Mouse (Mus musculus): ENCODE results near the gene Sec61g. TPM values are rescaled to one million over a fixed set of nuclear protein-coding genes. Genes with fewer than 3 reads are reported as not detected.
"Not testable (repeated sequence)": the region's sequence is repeated elsewhere in the genome, so short reads cannot be mapped to it uniquely, and the experiment has no call there.

Sec61g gene
- polyA plus RNA-seq, 1 experiment from 2014 or later = 34.4 TPM

DNA sequence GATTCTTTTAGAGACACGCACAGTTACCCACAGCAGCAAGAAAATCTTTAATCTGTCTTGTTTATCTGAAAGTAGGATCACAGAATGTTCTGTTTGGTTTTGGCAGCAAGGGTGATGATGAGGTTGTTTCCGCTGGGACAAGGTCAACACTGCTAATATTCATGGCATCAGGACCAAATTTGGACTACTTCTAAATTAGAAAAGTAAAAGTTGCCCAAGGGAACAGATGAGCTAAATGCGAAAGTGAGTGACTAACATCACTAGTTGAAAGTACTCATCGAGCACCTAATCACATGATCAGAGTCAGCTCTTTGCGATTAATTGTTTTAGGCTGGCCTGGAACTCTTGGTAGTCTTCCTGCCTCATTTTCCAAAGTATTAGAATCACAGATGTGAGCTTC, 20.1 kb upstream of the Sec61g start:
- H3K9me3 ChIP-seq (ENCODE audit: low read depth, low read length) = no peaks in the 10 kb centered on the region
- ATAC-seq (ENCODE audit: insufficient read depth) (no peak), DNase-seq (no peak)
- WGBS = 78% methylated on average over 5 of the region's 5 CpGs
- no peak for TF ChIP-seq CTCF (IDR thresholded peaks at IDR 0.05; ENCODE audit: low read depth)
- no peaks in the 10 kb centered on the region for H3K27me3 ChIP-seq (ENCODE audit: insufficient read depth, low read length)
- no peak overlapping the region for H3K4me3 ChIP-seq (ENCODE audit: low read depth, low read length)
- no peak overlapping the region for H3K9ac ChIP-seq
- no peaks in the 10 kb centered on the region; the same call in 1 of the 2 replicates for H3K4me1 ChIP-seq (ENCODE audit: insufficient read depth)
- no peaks in the 10 kb centered on the region for H3K36me3 ChIP-seq (ENCODE audit: insufficient read depth)
- no peak overlapping the region for H3K27ac ChIP-seq (ENCODE audit: low read depth)
- no peak overlapping the region for H3K4me2 ChIP-seq

DNA sequence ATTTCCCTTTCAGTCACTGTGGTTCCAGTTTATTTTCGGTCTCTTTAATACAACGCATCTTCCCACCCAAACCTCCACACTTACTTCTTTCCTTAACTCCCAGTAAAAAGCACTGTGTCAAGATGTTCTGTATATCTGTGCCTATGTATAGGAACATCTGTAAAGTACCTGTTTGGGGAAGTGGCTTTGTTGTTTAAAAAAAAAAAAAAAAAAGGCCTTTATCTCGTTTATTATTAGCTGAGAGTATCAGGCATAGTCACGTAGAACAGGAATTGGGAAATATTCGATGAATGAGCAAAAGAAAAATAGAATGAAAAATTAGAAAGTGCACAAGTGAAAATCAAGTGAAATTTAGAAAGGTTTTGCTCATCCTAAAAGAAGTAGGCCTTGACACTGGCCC, 19.5 kb upstream of the Sec61g start:
- no peak overlapping the region for H3K4me3 ChIP-seq (ENCODE audit: low read depth, low read length)
- H3K9me3 ChIP-seq (ENCODE audit: low read depth, low read length) = no peaks in the 10 kb centered on the region
- WGBS = 82% methylated on average over 5 of the region's 5 CpGs
- no peaks in the 10 kb centered on the region for H3K27me3 ChIP-seq (ENCODE audit: insufficient read depth, low read length)
- no peak for ATAC-seq (ENCODE audit: insufficient read depth)
- no peaks in the 10 kb centered on the region for H3K36me3 ChIP-seq (ENCODE audit: insufficient read depth)
- DNase-seq = no peak
- H3K4me1 ChIP-seq (ENCODE audit: insufficient read depth) = no peaks in the 10 kb centered on the region; the same call in 1 of the 2 replicates
- no peak overlapping the region for H3K9ac ChIP-seq
- no peak overlapping the region for H3K27ac ChIP-seq (ENCODE audit: low read depth)
- no peak overlapping the region for H3K4me2 ChIP-seq
- no peak for TF ChIP-seq CTCF (IDR thresholded peaks at IDR 0.05; ENCODE audit: low read depth)

DNA sequence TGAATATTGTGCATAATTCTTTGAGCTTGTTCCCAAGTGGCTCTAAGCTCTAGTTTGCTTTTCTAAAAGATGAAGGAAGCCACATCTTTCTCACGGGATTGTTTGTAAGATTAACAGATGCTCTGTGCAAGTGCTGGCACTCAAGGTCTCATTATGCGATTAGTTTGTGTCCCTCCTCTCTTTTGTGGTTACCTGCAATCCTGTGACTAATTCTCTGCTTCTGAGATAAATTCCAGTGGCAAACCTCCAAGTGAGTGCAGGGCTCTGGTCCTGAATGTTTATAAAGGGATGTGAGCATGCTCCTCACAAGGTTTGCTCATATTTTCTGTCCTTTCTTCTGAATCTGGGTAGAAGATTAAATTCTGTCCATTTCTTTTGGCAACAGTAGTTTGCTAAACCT, 18.2 kb upstream of the Sec61g start:
- H3K9me3 ChIP-seq (ENCODE audit: low read depth, low read length) = no peaks in the 10 kb centered on the region
- H3K36me3 ChIP-seq (ENCODE audit: insufficient read depth) = no peaks in the 10 kb centered on the region
- no peak overlapping the region for H3K4me2 ChIP-seq
- H3K27me3 ChIP-seq (ENCODE audit: insufficient read depth, low read length) = no peaks in the 10 kb centered on the region
- ATAC-seq (ENCODE audit: insufficient read depth) (no peak), DNase-seq (no peak)
- no peaks in the 10 kb centered on the region; the same call in 1 of the 2 replicates for H3K4me1 ChIP-seq (ENCODE audit: insufficient read depth)
- no peak for TF ChIP-seq CTCF (IDR thresholded peaks at IDR 0.05; ENCODE audit: low read depth)
- 58% methylated on average over 2 of the region's 2 CpGs for WGBS
- H3K9ac ChIP-seq = no peak overlapping the region
- no peak overlapping the region for H3K4me3 ChIP-seq (ENCODE audit: low read depth, low read length)
- no peak overlapping the region for H3K27ac ChIP-seq (ENCODE audit: low read depth)

DNA sequence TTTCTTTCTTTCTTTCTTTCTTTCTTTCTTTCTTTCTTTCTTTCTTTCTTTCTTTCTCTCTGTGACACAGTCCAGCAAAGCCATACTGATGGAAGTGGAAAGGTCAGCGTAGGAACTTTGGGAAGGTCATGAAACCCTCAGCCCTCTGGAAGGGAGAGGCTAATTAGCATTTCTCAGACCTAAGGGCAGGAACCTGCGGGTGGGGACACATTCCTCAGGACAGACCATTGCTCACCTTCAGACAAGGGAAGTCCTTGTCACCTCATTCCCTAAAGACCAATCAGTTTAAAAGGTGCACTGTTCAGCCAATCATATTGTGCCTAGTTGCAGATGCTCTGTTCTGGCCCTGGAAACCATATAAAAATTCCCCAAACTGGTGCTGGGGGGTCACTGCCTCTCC, 17.4 kb upstream of the Sec61g start:
- WGBS = 69% methylated on average over 2 of the region's 2 CpGs
- ATAC-seq (ENCODE audit: insufficient read depth) = no peak

DNA sequence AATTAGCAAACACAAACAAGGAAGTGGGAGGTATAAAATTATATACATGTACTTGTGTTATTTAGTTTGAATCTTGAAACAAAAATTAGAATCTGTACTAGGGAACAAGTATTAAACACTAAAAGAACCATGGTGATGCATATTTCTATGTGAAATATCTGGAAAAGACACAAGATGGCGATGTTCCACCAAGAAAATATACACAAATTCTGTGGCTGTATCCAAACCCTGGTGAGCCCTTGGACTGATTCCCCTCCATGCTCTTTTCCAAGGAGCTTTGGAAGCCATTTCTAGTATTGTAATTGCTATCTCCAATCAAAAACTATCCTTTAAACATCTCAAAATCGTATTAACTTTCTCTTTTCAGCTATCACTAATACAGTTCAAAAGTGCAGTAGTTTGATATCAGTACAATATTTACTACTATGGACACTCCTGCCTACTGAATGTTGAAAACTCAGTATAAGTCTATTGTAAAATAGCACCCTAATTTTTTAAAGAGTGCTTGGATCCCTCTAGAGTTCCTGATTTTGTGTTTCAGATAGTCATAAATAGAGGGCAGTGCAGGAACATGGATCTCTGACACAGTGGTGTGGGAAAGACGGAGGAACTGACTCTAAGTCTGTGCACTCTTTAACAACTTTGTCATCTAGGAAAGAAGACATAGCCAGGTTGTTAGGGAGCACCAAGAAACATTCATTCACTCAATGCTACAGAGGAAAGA, 16.8 kb upstream of the Sec61g start:
- Histone ChIP-seq H3K4me2 (no peak overlapping the region), H3K9ac (no peak overlapping the region), H3K4me1 (ENCODE audit: insufficient read depth) (no peaks in the 10 kb centered on the region; the same call in 1 of the 2 replicates), H3K36me3 (ENCODE audit: insufficient read depth) (no peaks in the 10 kb centered on the region), H3K9me3 (ENCODE audit: low read depth, low read length) (no peaks in the 10 kb centered on the region), H3K4me3 (ENCODE audit: low read depth, low read length) (no peak overlapping the region), H3K27me3 (ENCODE audit: insufficient read depth, low read length) (no peaks in the 10 kb centered on the region), H3K27ac (ENCODE audit: low read depth) (no peak overlapping the region)
- peak; percentile 65 for TF ChIP-seq CTCF (IDR thresholded peaks at IDR 0.05; ENCODE audit: low read depth)
- DNase-seq (peak; percentile 90), ATAC-seq (ENCODE audit: insufficient read depth) (peak; percentile 85)
- 30% methylated on average over 3 of the region's 3 CpGs for WGBS

More for the DNA sequence above, 17.4 kb upstream of the Sec61g start:
- H3K27me3 ChIP-seq (ENCODE audit: insufficient read depth, low read length) = no peaks in the 10 kb centered on the region
- no peak overlapping the region for H3K27ac ChIP-seq (ENCODE audit: low read depth)
- H3K4me1 ChIP-seq (ENCODE audit: insufficient read depth) = no peaks in the 10 kb centered on the region; the same call in 1 of the 2 replicates
- no peak overlapping the region for H3K4me3 ChIP-seq (ENCODE audit: low read depth, low read length)
- no peak for TF ChIP-seq CTCF (IDR thresholded peaks at IDR 0.05; ENCODE audit: low read depth)
- H3K36me3 ChIP-seq (ENCODE audit: insufficient read depth) = no peaks in the 10 kb centered on the region
- H3K9ac ChIP-seq = no peak overlapping the region
- H3K9me3 ChIP-seq (ENCODE audit: low read depth, low read length) = no peaks in the 10 kb centered on the region
- no peak for DNase-seq
- no peak overlapping the region for H3K4me2 ChIP-seq

DNA sequence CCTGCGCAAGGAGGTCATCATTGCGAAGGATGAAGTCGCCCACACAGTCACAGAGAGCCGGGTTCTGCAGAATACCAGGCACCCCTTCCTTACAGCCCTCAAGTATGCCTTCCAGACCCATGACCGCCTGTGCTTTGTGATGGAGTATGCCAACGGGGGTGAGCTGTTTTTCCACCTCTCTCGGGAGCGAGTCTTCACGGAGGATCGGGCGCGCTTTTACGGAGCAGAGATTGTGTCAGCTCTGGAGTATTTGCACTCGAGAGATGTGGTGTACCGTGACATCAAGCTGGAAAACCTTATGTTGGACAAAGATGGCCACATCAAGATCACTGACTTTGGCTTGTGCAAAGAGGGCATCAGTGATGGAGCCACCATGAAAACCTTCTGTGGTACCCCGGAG, 6.8 kb upstream of the Sec61g start:
- H3K36me3 ChIP-seq (ENCODE audit: insufficient read depth); H3K9ac ChIP-seq; DNase-seq; H3K4me3 ChIP-seq (ENCODE audit: low read depth, low read length); H3K4me1 ChIP-seq (ENCODE audit: insufficient read depth); ATAC-seq (ENCODE audit: insufficient read depth); H3K4me2 ChIP-seq; H3K27ac ChIP-seq (ENCODE audit: low read depth); H3K27me3 ChIP-seq (ENCODE audit: insufficient read depth, low read length); H3K9me3 ChIP-seq (ENCODE audit: low read depth, low read length): not testable (repeated sequence)
- WGBS = 91% methylated on average over 16 of the region's 16 CpGs

DNA sequence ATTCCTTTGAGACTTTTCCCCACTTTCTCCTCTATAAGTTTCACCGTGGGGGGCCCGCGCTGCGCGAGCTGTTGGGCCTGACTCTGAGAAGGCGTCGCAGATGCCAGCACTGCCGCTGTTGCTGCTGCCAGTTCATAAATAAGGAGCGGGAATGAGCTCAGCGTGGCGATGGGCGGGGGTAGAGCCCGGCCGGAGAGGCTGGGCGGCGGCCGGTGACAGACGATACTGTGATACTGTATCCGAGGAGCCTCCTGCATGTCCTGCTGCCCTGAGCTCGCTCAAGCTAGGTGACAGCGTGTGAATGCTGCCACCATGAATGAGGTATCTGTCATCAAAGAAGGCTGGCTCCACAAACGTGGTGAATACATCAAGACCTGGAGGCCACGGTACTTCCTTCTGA, 5.9 kb upstream of the Sec61g start:
- ATAC-seq (ENCODE audit: insufficient read depth) = peak; percentile 35; the same call in 1 of the 2 replicates
- not testable (repeated sequence) for H3K27ac ChIP-seq (ENCODE audit: low read depth); H3K36me3 ChIP-seq (ENCODE audit: insufficient read depth); H3K4me3 ChIP-seq (ENCODE audit: low read depth, low read length); H3K9ac ChIP-seq; H3K4me2 ChIP-seq; H3K9me3 ChIP-seq (ENCODE audit: low read depth, low read length); DNase-seq; H3K4me1 ChIP-seq (ENCODE audit: insufficient read depth); H3K27me3 ChIP-seq (ENCODE audit: insufficient read depth, low read length)
- 42% methylated on average over 23 of the region's 23 CpGs for WGBS

Data from lung, embryonic 14.5 days (tissue).